Mouse (Mus musculus): ENCODE data around the gene Zfp949. TPM values are rescaled to one million over a fixed set of nuclear protein-coding genes. Genes with fewer than 3 reads are reported as not detected.
A peak's percentile ranks its signal among the peaks of the same experiment; 100 is the strongest.
"Not testable (repeated sequence)": the region's sequence is repeated elsewhere in the genome, so short reads cannot be mapped to it uniquely, and the experiment has no call there.

Zfp949 gene
- total and polyA plus RNA-seq, 2 experiments from 2014 or later, result 3.3 to 5.6 TPM

DNA sequence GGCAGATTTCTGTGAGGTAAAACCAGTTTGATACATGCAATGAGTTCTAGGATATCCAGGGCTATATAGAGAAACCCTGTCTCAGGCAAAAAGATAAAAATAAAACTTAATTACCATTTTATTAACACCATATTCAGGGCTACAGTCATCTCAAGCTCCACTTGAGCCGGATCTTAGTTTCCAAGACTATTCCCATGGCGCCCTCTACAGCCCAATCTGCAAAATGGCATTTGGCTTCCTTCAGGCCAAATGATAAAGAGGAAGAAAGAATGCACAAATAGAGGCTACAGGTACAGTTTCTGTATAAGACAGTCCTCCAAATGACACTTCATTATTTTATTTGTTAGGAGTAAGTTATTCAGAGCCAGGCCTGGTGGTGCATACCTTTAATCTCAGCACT lies 1.7 kb upstream of the Zfp949 start:
- Histone ChIP-seq H3K27ac (ENCODE audit: low read depth) (no peak overlapping the region), H3K4me2 (ENCODE audit: low read depth, low read length) (no peak overlapping the region), H3K9ac (replicated peaks; ENCODE audit: low read depth, low read length) (no peak overlapping the region), H3K36me3 (replicated peaks; ENCODE audit: control insufficient read depth, insufficient read depth, low read length) (no peaks in the 10 kb centered on the region), H3K4me3 (ENCODE audit: low read depth, low read length) (no peak overlapping the region), H3K27me3 (ENCODE audit: control insufficient read depth, insufficient read depth, low read length) (no peaks in the 10 kb centered on the region), H3K9me3 (replicated peaks; ENCODE audit: control insufficient read depth, low read length) (no peaks in the 10 kb centered on the region), H3K4me1 (ENCODE audit: control insufficient read depth, insufficient read depth) (peaks cover 15% of the 10 kb centered on the region)
- 8% methylated on average over 2 of the region's 2 CpGs for WGBS
- peak; percentile 46 for DNase-seq (ENCODE audit: low spot score)
- TF ChIP-seq EP300 (IDR thresholded peaks at IDR 0.05; ENCODE audit: low read depth) (no peak), CTCF (IDR thresholded peaks at IDR 0.05; ENCODE audit: low read depth) (peak; percentile 76)
- no peak for ATAC-seq (ENCODE audit: insufficient read depth, low read depth)

DNA sequence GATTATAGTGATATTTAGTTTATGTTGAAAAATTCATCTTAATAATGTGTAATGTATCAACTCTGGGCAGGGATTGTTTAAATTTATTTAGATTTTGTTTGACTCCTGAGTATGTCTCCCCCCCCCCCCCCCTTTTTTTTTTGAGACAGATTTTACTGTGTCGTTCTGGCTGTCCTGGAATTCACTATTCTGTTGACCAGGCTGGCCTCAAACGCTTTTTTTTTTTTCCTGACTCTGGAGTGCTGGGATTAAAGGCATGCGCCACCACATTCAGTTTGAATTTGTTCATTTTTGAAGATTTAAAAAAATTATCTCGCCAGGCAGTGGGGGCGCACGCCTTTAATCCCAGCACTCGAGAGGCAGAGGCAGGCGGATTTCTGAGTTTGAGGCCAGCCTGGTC lies 1.2 kb upstream of the Zfp949 start:
- H3K36me3 ChIP-seq (replicated peaks; ENCODE audit: control insufficient read depth, insufficient read depth, low read length), result no peaks in the 10 kb centered on the region
- H3K27ac ChIP-seq (ENCODE audit: low read depth), result no peak overlapping the region
- no peaks in the 10 kb centered on the region for H3K9me3 ChIP-seq (replicated peaks; ENCODE audit: control insufficient read depth, low read length)
- H3K4me3 ChIP-seq (ENCODE audit: low read depth, low read length), result no peak overlapping the region
- H3K4me1 ChIP-seq (ENCODE audit: control insufficient read depth, insufficient read depth), result peaks cover 15% of the 10 kb centered on the region
- H3K4me2 ChIP-seq (ENCODE audit: low read depth, low read length), result no peak overlapping the region
- TF ChIP-seq CTCF (IDR thresholded peaks at IDR 0.05; ENCODE audit: low read depth) (no peak), EP300 (IDR thresholded peaks at IDR 0.05; ENCODE audit: low read depth) (no peak)
- WGBS, result 56% methylated on average over 8 of the region's 8 CpGs
- no peak overlapping the region for H3K9ac ChIP-seq (replicated peaks; ENCODE audit: low read depth, low read length)
- ATAC-seq (ENCODE audit: insufficient read depth, low read depth) (no peak), DNase-seq (ENCODE audit: low spot score) (no peak)
- no peaks in the 10 kb centered on the region for H3K27me3 ChIP-seq (ENCODE audit: control insufficient read depth, insufficient read depth, low read length)

- DNase-seq (ENCODE audit: low spot score) (peak; percentile 65), ATAC-seq (ENCODE audit: insufficient read depth, low read depth) (peak; percentile 76)
- peak overlapping the region; percentile 91 for H3K4me3 ChIP-seq (ENCODE audit: low read depth, low read length)
- TF ChIP-seq CTCF (IDR thresholded peaks at IDR 0.05; ENCODE audit: low read depth), result peak; percentile 48
- no peak for TF ChIP-seq EP300 (IDR thresholded peaks at IDR 0.05; ENCODE audit: low read depth)
- no peak overlapping the region for H3K9ac ChIP-seq (replicated peaks; ENCODE audit: low read depth, low read length)
- no peaks in the 10 kb centered on the region for H3K27me3 ChIP-seq (ENCODE audit: control insufficient read depth, insufficient read depth, low read length)
- peak overlapping the region; percentile 84 for H3K4me2 ChIP-seq (ENCODE audit: low read depth, low read length)
- 25% methylated on average over 7 of the region's 7 CpGs for WGBS
- peaks cover 15% of the 10 kb centered on the region for H3K4me1 ChIP-seq (ENCODE audit: control insufficient read depth, insufficient read depth)
- no peaks in the 10 kb centered on the region for H3K9me3 ChIP-seq (replicated peaks; ENCODE audit: control insufficient read depth, low read length)
- peak overlapping the region; percentile 35; the same call in 1 of the 2 replicates for H3K27ac ChIP-seq (ENCODE audit: low read depth)
- no peaks in the 10 kb centered on the region for H3K36me3 ChIP-seq (replicated peaks; ENCODE audit: control insufficient read depth, insufficient read depth, low read length)
Measured at GRCm38 (mm10) chr9:88547270-88547669, 550 bp upstream of the Zfp949 start.

- ATAC-seq (ENCODE audit: insufficient read depth, low read depth), result no peak
- no peaks in the 10 kb centered on the region for H3K27me3 ChIP-seq (ENCODE audit: control insufficient read depth, insufficient read depth, low read length)
- no peak for DNase-seq (ENCODE audit: low spot score)
- TF ChIP-seq EP300 (IDR thresholded peaks at IDR 0.05; ENCODE audit: low read depth) (no peak), CTCF (IDR thresholded peaks at IDR 0.05; ENCODE audit: low read depth) (no peak)
- peaks cover 15% of the 10 kb centered on the region for H3K4me1 ChIP-seq (ENCODE audit: control insufficient read depth, insufficient read depth)
- peak overlapping the region; percentile 85 for H3K27ac ChIP-seq (ENCODE audit: low read depth)
- H3K4me2 ChIP-seq (ENCODE audit: low read depth, low read length), result peak overlapping the region; percentile 84
- H3K4me3 ChIP-seq (ENCODE audit: low read depth, low read length), result peak overlapping the region; percentile 91
- no peaks in the 10 kb centered on the region for H3K9me3 ChIP-seq (replicated peaks; ENCODE audit: control insufficient read depth, low read length)
- H3K9ac ChIP-seq (replicated peaks; ENCODE audit: low read depth, low read length), result peak overlapping the region; percentile 78
- no peaks in the 10 kb centered on the region for H3K36me3 ChIP-seq (replicated peaks; ENCODE audit: control insufficient read depth, insufficient read depth, low read length)
- 3% methylated on average over 8 of the region's 8 CpGs for WGBS
Measured at GRCm38 (mm10) chr9:88548614-88548945, 760 bp downstream of the Zfp949 start.

GRCm38 (mm10) chr9:88553071-88553470 lies 5.3 kb downstream of the Zfp949 start:
- ATAC-seq (ENCODE audit: insufficient read depth, low read depth) (no peak), DNase-seq (ENCODE audit: low spot score) (no peak)
- Histone ChIP-seq H3K27ac (ENCODE audit: low read depth) (no peak overlapping the region), H3K4me2 (ENCODE audit: low read depth, low read length) (no peak overlapping the region), H3K9ac (replicated peaks; ENCODE audit: low read depth, low read length) (no peak overlapping the region), H3K27me3 (ENCODE audit: control insufficient read depth, insufficient read depth, low read length) (no peaks in the 10 kb centered on the region), H3K9me3 (replicated peaks; ENCODE audit: control insufficient read depth, low read length) (no peaks in the 10 kb centered on the region), H3K4me3 (ENCODE audit: low read depth, low read length) (no peak overlapping the region), H3K4me1 (ENCODE audit: control insufficient read depth, insufficient read depth) (peaks cover 15% of the 10 kb centered on the region), H3K36me3 (replicated peaks; ENCODE audit: control insufficient read depth, insufficient read depth, low read length) (peaks cover 7% of the 10 kb centered on the region)
- no peak for TF ChIP-seq CTCF (IDR thresholded peaks at IDR 0.05; ENCODE audit: low read depth)
- TF ChIP-seq EP300 (IDR thresholded peaks at IDR 0.05; ENCODE audit: low read depth), result no peak
- WGBS, result 96% methylated on average over 14 of the region's 14 CpGs

DNA sequence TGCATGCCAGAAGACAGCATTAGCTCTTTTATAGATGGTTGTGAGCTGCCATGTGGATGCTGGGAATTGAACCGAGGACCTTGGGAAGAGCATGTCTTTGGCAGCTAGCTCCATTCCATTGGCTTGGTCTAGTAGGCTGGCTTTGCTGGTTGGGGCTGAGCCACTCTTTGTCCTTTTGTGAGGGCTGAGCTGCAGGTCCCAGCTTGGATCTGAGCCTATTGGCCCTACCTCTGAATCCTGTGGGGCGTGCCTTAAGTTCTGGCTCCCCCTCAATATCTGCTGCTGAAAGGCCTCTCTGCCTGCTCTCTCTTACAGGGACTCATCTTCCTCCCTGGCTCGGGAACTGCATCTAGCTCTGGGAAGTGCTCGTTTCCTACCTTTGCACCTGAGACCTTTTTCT lies 10.3 kb downstream of the Zfp949 start:
- TF ChIP-seq CTCF (IDR thresholded peaks at IDR 0.05; ENCODE audit: low read depth) (no peak), EP300 (IDR thresholded peaks at IDR 0.05; ENCODE audit: low read depth) (no peak)
- WGBS, result 83% methylated on average over 4 of the region's 4 CpGs
- peaks cover 13% of the 10 kb centered on the region for H3K36me3 ChIP-seq (replicated peaks; ENCODE audit: control insufficient read depth, insufficient read depth, low read length)

GRCm38 (mm10) chr9:88561476-88561875 lies 13.7 kb downstream of the Zfp949 start:
- ATAC-seq (ENCODE audit: insufficient read depth, low read depth); H3K9ac ChIP-seq (replicated peaks; ENCODE audit: low read depth, low read length); H3K27ac ChIP-seq (ENCODE audit: low read depth); H3K9me3 ChIP-seq (replicated peaks; ENCODE audit: control insufficient read depth, low read length); H3K27me3 ChIP-seq (ENCODE audit: control insufficient read depth, insufficient read depth, low read length); H3K4me3 ChIP-seq (ENCODE audit: low read depth, low read length); DNase-seq (ENCODE audit: low spot score); H3K4me1 ChIP-seq (ENCODE audit: control insufficient read depth, insufficient read depth); H3K4me2 ChIP-seq (ENCODE audit: low read depth, low read length): not testable (repeated sequence)
- peaks cover 13% of the 10 kb centered on the region for H3K36me3 ChIP-seq (replicated peaks; ENCODE audit: control insufficient read depth, insufficient read depth, low read length)
- 96% methylated on average over 2 of the region's 2 CpGs for WGBS

More for the DNA sequence above, 10.3 kb downstream of the Zfp949 start:
- no peak for ATAC-seq (ENCODE audit: insufficient read depth, low read depth)
- no peaks in the 10 kb centered on the region for H3K27me3 ChIP-seq (ENCODE audit: control insufficient read depth, insufficient read depth, low read length)
- no peak overlapping the region for H3K27ac ChIP-seq (ENCODE audit: low read depth)
- no peak overlapping the region for H3K4me3 ChIP-seq (ENCODE audit: low read depth, low read length)
- no peaks in the 10 kb centered on the region for H3K9me3 ChIP-seq (replicated peaks; ENCODE audit: control insufficient read depth, low read length)
- no peak overlapping the region for H3K9ac ChIP-seq (replicated peaks; ENCODE audit: low read depth, low read length)
- no peak overlapping the region for H3K4me2 ChIP-seq (ENCODE audit: low read depth, low read length)
- no peaks in the 10 kb centered on the region for H3K4me1 ChIP-seq (ENCODE audit: control insufficient read depth, insufficient read depth)
- no peak for DNase-seq (ENCODE audit: low spot score)

GRCm38 (mm10) chr9:88570471-88570870 lies 22.7 kb downstream of the Zfp949 start:
- not testable (repeated sequence) for H3K27me3 ChIP-seq (ENCODE audit: control insufficient read depth, insufficient read depth, low read length); DNase-seq (ENCODE audit: low spot score); H3K4me2 ChIP-seq (ENCODE audit: low read depth, low read length); H3K9ac ChIP-seq (replicated peaks; ENCODE audit: low read depth, low read length); H3K27ac ChIP-seq (ENCODE audit: low read depth); ATAC-seq (ENCODE audit: insufficient read depth, low read depth); H3K4me3 ChIP-seq (ENCODE audit: low read depth, low read length); H3K4me1 ChIP-seq (ENCODE audit: control insufficient read depth, insufficient read depth)
- Histone ChIP-seq H3K9me3 (replicated peaks; ENCODE audit: control insufficient read depth, low read length) (peaks cover 27% of the 10 kb centered on the region), H3K36me3 (replicated peaks; ENCODE audit: control insufficient read depth, insufficient read depth, low read length) (peaks cover 44% of the 10 kb centered on the region)
- 100% methylated on average over 3 of the region's 3 CpGs for WGBS
